Mouse (Mus musculus): ENCODE results near the gene Psmd9.

GRCm38 (mm10) chr5:123281336-123282136 is 112.3 kb downstream of the Psmd9 start:
- no peak for TF ChIP-seq CTCF (IDR thresholded peaks at IDR 0.05; ENCODE audit: low read depth, low read length)
- TF ChIP-seq GATA2 (IDR thresholded peaks at IDR 0.05; ENCODE audit: borderline replicate concordance, low read depth, low read length) = no peak
- TF ChIP-seq TAL1 (conservative IDR thresholded peaks at IDR 0.05; ENCODE audit: low read depth, low read length) = no peak
